Mouse (Mus musculus) CD4-positive, CD25-positive, alpha-beta regulatory T cell (primary cell): ENCODE measurements around the gene Kcnk7. TPM values are rescaled to one million over a fixed set of nuclear protein-coding genes. Genes with fewer than 3 reads are reported as not detected.

Experiments
- polyA plus RNA-seq: library from polyadenylated mRNA; unstranded; fragments of 100-300 nt; shearing (Covaris generic); gene quantifications from one replicate; pipeline ENCODE4 v1.2.1, GENCODE M21; 2017

Kcnk7 gene
- 1.5 TPM for polyA plus RNA-seq

GRCm38 (mm10) chr19:5704163-5704800 is at the start of gene Kcnk7:
Kcnk7 (plus strand) TSS chr19:5704367.

GRCm38 (mm10) chr19:5662981-5663913 is 40.9 kb upstream of the Kcnk7 start, which contains the start of gene Sipa1:
Sipa1 (minus strand) TSS chr19:5663707.

GRCm38 (mm10) chr19:5688200-5689087 is 15.7 kb upstream of the Kcnk7 start, which contains the start of the genes Map3k11 and Pcnx3:
Map3k11 (plus strand) TSS chr19:5688742.
Pcnx3 (minus strand) TSS chr19:5688908.

GRCm38 (mm10) chr19:5725767-5726515 is 21.8 kb downstream of the Kcnk7 start, which contains the start of gene Ehbp1l1:
Ehbp1l1 (minus strand) TSS chr19:5726317.

GRCm38 (mm10) chr19:5729444-5729815 is 25.3 kb downstream of the Kcnk7 start, which contains the start of gene Fam89b:
Fam89b (minus strand) TSS chr19:5729653.

GRCm38 (mm10) chr19:5740320-5741317 is 36.5 kb downstream of the Kcnk7 start, which contains the start of gene Ltbp3:
Ltbp3 (plus strand) TSS chr19:5740904.

Other genes with a start within 250 kb of the Kcnk7 start
- 12.2 TPM for gene Ccdc85b, start 246.5 kb upstream of the Kcnk7 start, polyA plus RNA-seq
- gene Fibp, start 243.8 kb upstream of the Kcnk7 start, polyA plus RNA-seq = 166 TPM
- gene Ctsw, start 235.9 kb upstream of the Kcnk7 start, polyA plus RNA-seq = 225 TPM
- 1.9 TPM for gene Efemp2, start 230.4 kb upstream of the Kcnk7 start, polyA plus RNA-seq
- gene Mus81, start 216.0 kb upstream of the Kcnk7 start, polyA plus RNA-seq = 81.5 TPM
- gene Cfl1, start 213.9 kb upstream of the Kcnk7 start, polyA plus RNA-seq = 3,756 TPM
- not detected for gene 1700020D05Rik, start 200.6 kb upstream of the Kcnk7 start, polyA plus RNA-seq
- 17.4 TPM for gene Snx32, start 193.8 kb upstream of the Kcnk7 start, polyA plus RNA-seq
- not detected for gene Ovol1, start 143.7 kb upstream of the Kcnk7 start, polyA plus RNA-seq
- gene Ap5b1, start 136.3 kb upstream of the Kcnk7 start, polyA plus RNA-seq = 18.3 TPM
- 127 TPM for gene Rnaseh2c, start 102.5 kb upstream of the Kcnk7 start, polyA plus RNA-seq
- gene Kat5, start 94.1 kb upstream of the Kcnk7 start, polyA plus RNA-seq = 56.1 TPM
- 180 TPM for gene Rela, start 66.9 kb upstream of the Kcnk7 start, polyA plus RNA-seq
- 265 TPM for gene Sipa1, start 40.7 kb upstream of the Kcnk7 start, polyA plus RNA-seq
- 69.2 TPM for gene Map3k11, start 15.6 kb upstream of the Kcnk7 start, polyA plus RNA-seq
- 55.9 TPM for gene Pcnx3, start 15.5 kb upstream of the Kcnk7 start, polyA plus RNA-seq
- gene Ehbp1l1, start 21.9 kb downstream of the Kcnk7 start, polyA plus RNA-seq = 51.3 TPM
- gene Fam89b, start 25.3 kb downstream of the Kcnk7 start, polyA plus RNA-seq = 107 TPM
- gene Ltbp3, start 36.5 kb downstream of the Kcnk7 start, polyA plus RNA-seq = 0.48 TPM
- gene Scyl1, start 67.1 kb downstream of the Kcnk7 start, polyA plus RNA-seq = 66.3 TPM
- gene Frmd8, start 170.9 kb downstream of the Kcnk7 start, polyA plus RNA-seq = 290 TPM
- gene Slc25a45, start 173.4 kb downstream of the Kcnk7 start, polyA plus RNA-seq = 41.9 TPM
- 0.36 TPM for gene Tigd3, start 189.8 kb downstream of the Kcnk7 start, polyA plus RNA-seq
- 176 TPM for gene Dpf2, start 208.6 kb downstream of the Kcnk7 start, polyA plus RNA-seq
- 0.16 TPM for gene Cdc42ep2, start 220.4 kb downstream of the Kcnk7 start, polyA plus RNA-seq